Mouse (Mus musculus) spleen, postnatal 36 days (tissue): Measurements from ENCODE around the gene Gm16513.
"Not testable (repeated sequence)": the region's sequence is repeated elsewhere in the genome, so short reads cannot be mapped to it uniquely, and the experiment has no call there.

ENCODE experiments used
- DNase-seq, 2 experiments: peaks; one replicate each; pipeline ENCODE4 v3.0.0; 2022; ENCODE audit warnings: low spot score in 2 of 2, mixed read lengths in 1 of 2

Gm16513 gene

DNA sequence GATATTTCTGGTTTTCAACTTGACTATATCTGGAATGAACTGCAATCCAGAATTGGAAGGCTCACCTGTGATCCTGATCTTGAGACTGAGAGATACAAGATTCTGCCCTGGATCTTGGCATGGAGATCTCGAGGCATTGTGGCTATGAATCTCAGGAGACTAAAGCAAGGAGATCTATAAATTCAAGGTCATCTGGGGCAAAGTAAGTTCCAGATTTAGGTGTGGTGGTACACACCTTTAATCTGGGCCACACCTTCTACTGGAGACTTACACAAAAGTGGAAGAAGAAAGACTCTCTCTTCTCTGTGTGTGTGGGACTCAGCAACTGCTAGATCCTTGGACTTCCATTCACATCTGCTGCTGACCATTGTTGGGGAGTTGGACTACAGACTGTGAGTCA is at the start of gene Gm16513:
Gene Gm16513 (plus strand): TSS at position 301 of the 400 bp plus-strand sequence.
- DNase-seq, result not testable (repeated sequence)
